Mouse (Mus musculus) CH12.LX (cell line): Measurements from ENCODE around the gene Ehmt1. TPM values are rescaled to one million over a fixed set of nuclear protein-coding genes. Genes with fewer than 3 reads are reported as not detected.

Experiments
- DNase-seq: peaks from one replicate; pipeline ENCODE4 v3.0.0-alpha.2; 2013; ENCODE audit errors: extremely low read depth
- H3K27ac ChIP-seq: 2 replicates; pipeline ENCODE4 v1.5.1; 2012; ENCODE audit warnings: low read depth, mild to moderate bottlenecking, control low read depth, moderate library complexity; ENCODE audit not compliant: insufficient read depth
- H3K27me3 ChIP-seq: replicated peaks from 2 replicates; pipeline ENCODE3; 2012; ENCODE audit warnings: inconsistent platforms
- H3K36me3 ChIP-seq, 2 experiments: replicated peaks in 1 of 2; 2 replicates each; pipeline versions ENCODE3 to v1.6.1; 2012; ENCODE audit warnings: inconsistent platforms in 1 of 2, low read length in 1 of 2, mild to moderate bottlenecking in 1 of 2, mixed read lengths in 1 of 2, moderate library complexity in 1 of 2; ENCODE audit not compliant: control insufficient read depth in 1 of 2, insufficient read depth in 1 of 2
- H3K4me1 ChIP-seq, 2 experiments: 2 replicates each; pipeline ENCODE4 v1.6.1; 2012; ENCODE audit warnings: inconsistent platforms in 1 of 2, moderate library complexity in 1 of 2; ENCODE audit not compliant: insufficient read depth in 2 of 2, control insufficient read depth in 1 of 2
- H3K4me2 ChIP-seq: 2 replicates; pipeline ENCODE4 v1.6.1; 2012; ENCODE audit warnings: low read depth, mild to moderate bottlenecking, control low read depth; ENCODE audit not compliant: poor library complexity, insufficient read depth, severe bottlenecking
- H3K4me3 ChIP-seq, 3 experiments: fragments of 150-350 bp in 1 of 3; sonication (generic) in 1 of 3; replicated peaks in 1 of 3; 2 replicates each; pipeline versions ENCODE3 to v1.5.1; 2011 to 2012; ENCODE audit warnings: low read depth in 2 of 3, low read length in 2 of 3, mild to moderate bottlenecking in 2 of 3, moderate library complexity in 2 of 3, control low read depth in 1 of 3, improper control_type of control experiment in 1 of 3, inconsistent platforms in 1 of 3, mixed read lengths in 1 of 3; ENCODE audit not compliant: poor library complexity in 1 of 3
- H3K79me2 ChIP-seq: replicated peaks from 2 replicates; pipeline ENCODE4 v1.6.1; 2012; ENCODE audit warnings: mild to moderate bottlenecking, moderate library complexity; ENCODE audit not compliant: control insufficient read depth, poor library complexity, insufficient read depth, severe bottlenecking; ENCODE audit errors: extremely low read depth
- H3K9ac ChIP-seq: 2 replicates; pipeline ENCODE4 v1.6.1; 2012; ENCODE audit warnings: low read depth, mild to moderate bottlenecking, control low read depth, moderate library complexity; ENCODE audit not compliant: insufficient read depth
- H3K9me3 ChIP-seq: replicated peaks from 2 replicates; pipeline ENCODE3; 2012; ENCODE audit warnings: low read length, inconsistent platforms, mixed read lengths
- BHLHE40 ChIP-seq: IDR thresholded peaks from 2 replicates; pipeline ENCODE4 v1.6.1; 2011; ENCODE audit warnings: mild to moderate bottlenecking, low read depth, low read length, improper control_type of control experiment
- CHD1 ChIP-seq: IDR thresholded peaks from 2 replicates; pipeline ENCODE4 v1.6.1; 2012; ENCODE audit warnings: low read depth, low read length, improper control_type of control experiment, inconsistent platforms
- CHD2 ChIP-seq: IDR thresholded peaks from 2 replicates; pipeline ENCODE4 v1.6.1; 2011; ENCODE audit warnings: low read length, improper control_type of control experiment
- CTCF ChIP-seq, 2 experiments: IDR thresholded peaks in 1 of 2; conservative IDR thresholded peaks in 1 of 2; 2 replicates each; pipeline ENCODE4 v1.5.1; 2011 to 2012; ENCODE audit warnings: low read depth in 2 of 2, low read length in 2 of 2, improper control_type of control experiment in 1 of 2, inconsistent platforms in 1 of 2, mild to moderate bottlenecking in 1 of 2, moderate library complexity in 1 of 2
- E2F4 ChIP-seq: IDR thresholded peaks from 2 replicates; pipeline ENCODE4 v1.6.1; 2011; ENCODE audit warnings: low read depth, low read length, improper control_type of control experiment; ENCODE audit not compliant: insufficient replicate concordance
- ELF1 ChIP-seq: IDR thresholded peaks from 2 replicates; pipeline ENCODE4 v1.6.1; 2014; ENCODE audit warnings: low read depth, mild to moderate bottlenecking, inconsistent platforms, low read length, improper control_type of control experiment
- EP300 ChIP-seq: IDR thresholded peaks from 2 replicates; pipeline ENCODE4 v1.6.1; 2011; ENCODE audit warnings: low read length, improper control_type of control experiment
- ETS1 ChIP-seq: conservative IDR thresholded peaks from 2 replicates; pipeline ENCODE4 v1.6.1; 2012; ENCODE audit warnings: low read depth, mild to moderate bottlenecking, inconsistent platforms, low read length, improper control_type of control experiment, moderate library complexity
- GABPA ChIP-seq: IDR thresholded peaks from 2 replicates; pipeline ENCODE4 v1.6.1; 2012; ENCODE audit warnings: low read depth, low read length, improper control_type of control experiment, inconsistent platforms; ENCODE audit not compliant: insufficient replicate concordance
- HCFC1 ChIP-seq: IDR thresholded peaks from 2 replicates; pipeline ENCODE4 v1.6.1; 2012; ENCODE audit warnings: low read depth, mild to moderate bottlenecking, inconsistent platforms, low read length, improper control_type of control experiment
- IRF4 ChIP-seq: IDR thresholded peaks from 2 replicates; pipeline ENCODE4 v1.6.1; 2014; ENCODE audit warnings: low read depth, mild to moderate bottlenecking, inconsistent platforms, low read length, improper control_type of control experiment
- JUN ChIP-seq: IDR thresholded peaks from 2 replicates; pipeline ENCODE4 v1.6.1; 2011; ENCODE audit warnings: low read depth, mild to moderate bottlenecking, low read length, improper control_type of control experiment, moderate library complexity; ENCODE audit not compliant: insufficient read depth
- JUND ChIP-seq: conservative IDR thresholded peaks from 2 replicates; pipeline ENCODE4 v1.6.1; 2011; ENCODE audit warnings: low read depth, low read length, improper control_type of control experiment
- KAT2A ChIP-seq: IDR thresholded peaks from 2 replicates; pipeline ENCODE4 v1.6.1; 2012; ENCODE audit warnings: low read length, improper control_type of control experiment, inconsistent platforms; ENCODE audit not compliant: insufficient replicate concordance
- MAFK ChIP-seq: IDR thresholded peaks from 2 replicates; pipeline ENCODE4 v1.6.1; 2011; ENCODE audit warnings: low read length, improper control_type of control experiment; ENCODE audit not compliant: insufficient replicate concordance
- MAX ChIP-seq: IDR thresholded peaks from 2 replicates; pipeline ENCODE4 v1.6.1; 2011; ENCODE audit warnings: low read length, improper control_type of control experiment
- MAZ ChIP-seq: IDR thresholded peaks from 2 replicates; pipeline ENCODE4 v1.6.1; 2012; ENCODE audit warnings: low read depth, mild to moderate bottlenecking, inconsistent platforms, low read length, improper control_type of control experiment, moderate library complexity
- MEF2A ChIP-seq: IDR thresholded peaks from 2 replicates; pipeline ENCODE4 v1.6.1; 2014; ENCODE audit warnings: low read depth, mild to moderate bottlenecking, inconsistent platforms, low read length, improper control_type of control experiment, borderline replicate concordance
- MXI1 ChIP-seq: IDR thresholded peaks from 2 replicates; pipeline ENCODE4 v1.6.1; 2011; ENCODE audit warnings: mild to moderate bottlenecking, low read depth, low read length, improper control_type of control experiment
- MYC ChIP-seq: IDR thresholded peaks from 2 replicates; pipeline ENCODE4 v1.6.1; 2011; ENCODE audit warnings: low read depth, mild to moderate bottlenecking, improper control_type of control experiment, low read length
- NELFE ChIP-seq: IDR thresholded peaks from 2 replicates; pipeline ENCODE4 v1.6.1; 2011; ENCODE audit warnings: low read depth, low read length, improper control_type of control experiment
- NRF1 ChIP-seq: IDR thresholded peaks from 2 replicates; pipeline ENCODE4 v1.6.1; 2014; ENCODE audit warnings: low read depth, mild to moderate bottlenecking, inconsistent platforms, low read length, improper control_type of control experiment, moderate library complexity
- PAX5 ChIP-seq: IDR thresholded peaks from 2 replicates; pipeline ENCODE4 v1.6.1; 2012; ENCODE audit warnings: low read length, inconsistent platforms, mixed read lengths
- POLR2A ChIP-seq: IDR thresholded peaks from 2 replicates; pipeline ENCODE4 v1.6.1; 2011; ENCODE audit warnings: low read depth, mild to moderate bottlenecking, improper control_type of control experiment, low read length
- POLR2AphosphoS2 ChIP-seq: IDR thresholded peaks from 2 replicates; pipeline ENCODE4 v1.6.1; 2011; ENCODE audit warnings: low read depth, low read length, improper control_type of control experiment
- RAD21 ChIP-seq: IDR thresholded peaks from 2 replicates; pipeline ENCODE4 v1.6.1; 2011; ENCODE audit warnings: low read depth, mild to moderate bottlenecking, low read length, improper control_type of control experiment, moderate library complexity
- RCOR1 ChIP-seq: conservative IDR thresholded peaks from 2 replicates; pipeline ENCODE4 v1.6.1; 2012; ENCODE audit warnings: low read depth, mild to moderate bottlenecking, inconsistent platforms, low read length, improper control_type of control experiment
- SIN3A ChIP-seq: IDR thresholded peaks from 2 replicates; pipeline ENCODE4 v1.6.1; 2012; ENCODE audit warnings: low read length, improper control_type of control experiment, inconsistent platforms
- SMC3 ChIP-seq: IDR thresholded peaks from 2 replicates; pipeline ENCODE4 v1.6.1; 2011; ENCODE audit warnings: low read depth, low read length, improper control_type of control experiment
- TBP ChIP-seq: conservative IDR thresholded peaks from 2 replicates; pipeline ENCODE4 v1.6.1; 2011; ENCODE audit warnings: low read depth, low read length, improper control_type of control experiment
- TCF12 ChIP-seq: IDR thresholded peaks from 2 replicates; pipeline ENCODE4 v1.6.1; 2014; ENCODE audit warnings: low read depth, mild to moderate bottlenecking, inconsistent platforms, low read length, improper control_type of control experiment
- UBTF ChIP-seq: IDR thresholded peaks from 2 replicates; pipeline ENCODE4 v1.6.1; 2012; ENCODE audit warnings: low read depth, mild to moderate bottlenecking, inconsistent platforms, low read length, improper control_type of control experiment, moderate library complexity
- USF1 ChIP-seq: IDR thresholded peaks from 2 replicates; pipeline ENCODE4 v1.6.1; 2014; ENCODE audit warnings: low read depth, mild to moderate bottlenecking, inconsistent platforms, low read length, improper control_type of control experiment
- USF2 ChIP-seq: conservative IDR thresholded peaks from 2 replicates; pipeline ENCODE4 v1.6.1; 2011; ENCODE audit warnings: low read depth, low read length, improper control_type of control experiment
- ZC3H11A ChIP-seq: IDR thresholded peaks from 2 replicates; pipeline ENCODE4 v1.6.1; 2012; ENCODE audit warnings: low read depth, mild to moderate bottlenecking, inconsistent platforms, low read length, improper control_type of control experiment
- ZKSCAN1 ChIP-seq: IDR thresholded peaks from 2 replicates; pipeline ENCODE4 v1.6.1; 2012; ENCODE audit warnings: low read depth, inconsistent platforms, low read length, improper control_type of control experiment, borderline replicate concordance
- ZMIZ1 ChIP-seq: IDR thresholded peaks from 2 replicates; pipeline ENCODE4 v1.6.1; 2012; ENCODE audit warnings: low read depth, mild to moderate bottlenecking, inconsistent platforms, low read length, improper control_type of control experiment
- ZNF384 ChIP-seq: IDR thresholded peaks from 2 replicates; pipeline ENCODE4 v1.6.1; 2012; ENCODE audit warnings: low read depth, low read length, improper control_type of control experiment, inconsistent platforms
- dilution Hi-C: fragments of 300-500 bp; cut with MboI; formaldehyde crosslinking; loops from 2 replicates; pipeline ENCODE4 v1.14.3; 2020; ENCODE audit warnings: low sequenced_read_pairs; ENCODE audit not compliant: extremely low pct_unique_long_range_greater_than_20kb, extremely low pct_ligation_motif_present
- in situ Hi-C: fragments of 300-500 bp; cut with MboI; formaldehyde crosslinking; loops from 3 replicates; pipeline ENCODE4 v1.14.3; 2019; ENCODE audit warnings: low sequenced_read_pairs, low pct_ligation_motif_present, low pct_unique_long_range_greater_than_20kb, mixed read lengths
- polyA plus RNA-seq: library from polyadenylated mRNA; unstranded; fragments of >175 nt; gene quantifications from 2 replicates; pipeline ENCODE4 v1.2.1, GENCODE M21; 2012; ENCODE audit warnings: low read depth; ENCODE audit not compliant: insufficient read length
- total RNA-seq, 2 experiments: library from RNA; depleted of rRNA; stranded (reverse); fragments of 300-350 nt in 1 of 2; fragments of >200 nt in 1 of 2; gene quantifications; 2 replicates each; pipeline ENCODE4 v1.2.3; 2012 to 2014

Gene Ehmt1
- total and polyA plus RNA-seq, 3 experiments = 25.5 to 30.7 (median 27.2) TPM

- TF ChIP-seq ZC3H11A (no peak), MYC (peak; percentile 77; the same call in 1 of the 2 replicates), ELF1 (peak; percentile 65; the same call in 1 of the 2 replicates), CHD2 (peak; percentile 92), MAX (no peak), ETS1 (no peak), ZNF384 (no peak), MXI1 (peak; percentile 92), NELFE (peak; percentile 77), MEF2A (peak; percentile 39; the same call in 1 of the 2 replicates), UBTF (no peak), USF1 (no peak), HCFC1 (peak; percentile 74), USF2 (no peak), MAZ (peak; percentile 69; the same call in 1 of the 2 replicates), JUND (no peak), ZKSCAN1 (peak; percentile 45; the same call in 1 of the 2 replicates), RCOR1 (no peak), CHD1 (no peak), SMC3 (no peak), BHLHE40 (peak; percentile 39; the same call in 1 of the 2 replicates), TBP (0 out of 2 replicates have a peak, but pooled peaks have one; percentile 23), GABPA (no peak), POLR2AphosphoS2 (no peak), POLR2A (peak; percentile 86), MAFK (no peak), JUN (no peak), RAD21 (no peak), CTCF (conservative IDR thresholded peaks at IDR 0.05 in 1 of 2, IDR thresholded peaks at IDR 0.05 in 1 of 2; ENCODE audit: low read depth in 2 of 2, low read length in 2 of 2) (no peak), E2F4 (peak; percentile 93), TCF12 (peak; percentile 80), EP300 (no peak), KAT2A (peak; percentile 74; the same call in 1 of the 2 replicates), NRF1 (peak; percentile 99), IRF4 (no peak), PAX5 (no peak), SIN3A (peak; percentile 94), ZMIZ1 (peak; percentile 79)
- H3K4me3 ChIP-seq = peak within 1 kb of the TSS; percentile 57 to 97 (median 85)
- in situ Hi-C loops = no loop called here
- H3K36me3 ChIP-seq = peaks cover 21 to 31% of the 10 kb centered on the region in 2 experiments
- H3K9me3 ChIP-seq = no peaks in the 10 kb centered on the region
- dilution Hi-C loops = no loop called here
- H3K79me2 ChIP-seq = peaks cover 22% of the 10 kb centered on the region
- 0 out of 2 replicates have a peak within 1 kb of the TSS, but pooled peaks have one; percentile 16 for H3K27ac ChIP-seq
- H3K9ac ChIP-seq = peak within 1 kb of the TSS; percentile 91
- peaks cover 4 to 36% of the 10 kb centered on the region in 2 experiments; a peak in 3 of 4 replicates for H3K4me1 ChIP-seq
- H3K27me3 ChIP-seq = peaks cover 5% of the 10 kb centered on the region
- peak within 1 kb of the TSS; percentile 73 for H3K4me2 ChIP-seq
- peak; percentile 94 for DNase-seq
Observed at GRCm38 (mm10) chr2:24949421-24950188, 30.2 kb upstream of the Ehmt1 start, which contains the start of gene Zmynd19. Gene Zmynd19 (plus strand): TSS chr2:24949792.
